Mouse (Mus musculus) heart, postnatal 14 days (tissue): ENCODE measurements around the gene Gria2. TPM values are rescaled to one million over a fixed set of nuclear protein-coding genes. Genes with fewer than 3 reads are reported as not detected.

Experiments used
- microRNA-seq, 2 experiments: library from miRNA; unstranded; fragments of <30 nt; microRNA quantifications; one replicate each; pipeline ENCODE4 v1.2.0; 2021 to 2022
- total RNA-seq, 2 experiments: library from RNA; stranded (reverse); gene quantifications; 2 replicates each; pipeline ENCODE4 v1.2.3; 2021

The Gria2 gene
- total RNA-seq, 2 experiments from 2014 or later, result 0.17 TPM; not detected in 1

Small RNA genes within 50 kb of the gene (microRNA-seq; reads per million reads assigned to microRNA genes)
- 0 to 0.36 reads per million in 2 experiments for gene Gm25749

Other genes with a start within 250 kb of the Gria2 start
- under 1 TPM; 0.10 to 0.26 TPM for gene Glrb, start 110.8 kb upstream of the Gria2 start, total RNA-seq
- 1 to 10 TPM; 2.1 to 3.7 TPM for gene Pdgfc, start 233.6 kb upstream of the Gria2 start, total RNA-seq